Mouse (Mus musculus) cerebellum, adult 2 months (tissue): Measurements from ENCODE around the gene Slc39a8.

Experiments
- CTCF ChIP-seq: fragments of 200-500 bp; IDR thresholded peaks from 2 replicates; pipeline ENCODE4 v1.5.1; 2011; ENCODE audit warnings: low read depth, mild to moderate bottlenecking, control low read depth, low read length, moderate library complexity, borderline replicate concordance; ENCODE audit not compliant: insufficient read depth
- POLR2A ChIP-seq: fragments of 200-500 bp; IDR thresholded peaks from 2 replicates; pipeline ENCODE4 v1.6.1; 2011; ENCODE audit warnings: low read length, control low read depth, borderline replicate concordance; ENCODE audit not compliant: insufficient read depth

DNA sequence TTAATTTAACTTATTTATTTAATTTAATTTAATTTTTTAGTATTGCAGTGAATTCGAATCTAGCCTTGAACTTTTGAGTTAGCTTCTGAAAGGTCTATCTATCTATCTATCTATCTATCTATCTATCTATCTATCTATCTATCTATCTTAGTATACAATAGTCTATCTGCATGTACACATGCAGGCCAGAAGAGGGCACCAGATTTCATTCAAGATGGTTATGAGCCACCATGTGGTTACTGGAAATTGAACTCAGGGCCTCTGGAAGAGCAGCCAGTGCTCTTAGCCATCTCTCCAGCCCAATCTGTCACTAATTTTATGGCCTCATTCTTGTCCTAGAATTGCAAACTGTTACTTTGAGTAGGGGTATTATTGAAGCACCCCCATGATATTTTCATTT is 78.3 kb downstream of the Slc39a8 start:
- no peak for TF ChIP-seq POLR2A
- TF ChIP-seq CTCF = no peak
